Mouse (Mus musculus): Measurements from ENCODE around the gene Stpg4. TPM values are rescaled to one million over a fixed set of nuclear protein-coding genes. Genes with fewer than 3 reads are reported as not detected.

Stpg4 gene
- polyA plus RNA-seq, 1 experiment from 2014 or later, result 0.19 TPM

DNA sequence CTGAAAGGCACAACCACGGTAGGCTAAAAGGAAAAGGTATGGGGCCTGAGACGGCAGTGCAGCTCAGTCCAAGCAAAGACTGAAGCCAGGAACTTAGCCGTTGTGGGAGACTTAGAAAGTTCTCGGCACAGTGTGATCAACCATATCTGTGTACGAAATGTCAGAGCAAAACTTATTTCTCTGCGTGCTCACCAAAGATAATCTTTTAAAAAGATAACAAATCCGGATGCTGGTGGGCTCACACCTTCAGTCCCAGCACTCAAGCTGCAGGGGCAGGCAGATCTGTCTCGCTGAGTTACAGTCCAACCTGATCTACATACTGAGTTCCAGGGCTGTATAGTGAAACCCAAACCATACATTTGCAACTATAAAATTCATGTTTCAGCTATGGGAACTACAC is 41.9 kb upstream of the Stpg4 start:
- no peak overlapping the region for H3K27ac ChIP-seq (ENCODE audit: low read depth, low read length)
- H3K36me3 ChIP-seq (ENCODE audit: control insufficient read depth, insufficient read depth, low read length), result no peaks in the 10 kb centered on the region
- WGBS, result 81% methylated on average over 8 of the region's 8 CpGs
- H3K4me3 ChIP-seq (ENCODE audit: low read length), result no peak overlapping the region
- H3K27me3 ChIP-seq (replicated peaks; ENCODE audit: control insufficient read depth, insufficient read depth, low read length), result no peaks in the 10 kb centered on the region
- H3K4me1 ChIP-seq (ENCODE audit: control insufficient read depth, insufficient read depth, low read depth, low read length), result peaks cover 14% of the 10 kb centered on the region
- H3K4me2 ChIP-seq (ENCODE audit: low read length), result no peak overlapping the region
- no peak for ATAC-seq
- H3K9me3 ChIP-seq (ENCODE audit: control insufficient read depth, low read length), result no peaks in the 10 kb centered on the region
- no peak overlapping the region for H3K9ac ChIP-seq (ENCODE audit: low read depth, low read length)

DNA sequence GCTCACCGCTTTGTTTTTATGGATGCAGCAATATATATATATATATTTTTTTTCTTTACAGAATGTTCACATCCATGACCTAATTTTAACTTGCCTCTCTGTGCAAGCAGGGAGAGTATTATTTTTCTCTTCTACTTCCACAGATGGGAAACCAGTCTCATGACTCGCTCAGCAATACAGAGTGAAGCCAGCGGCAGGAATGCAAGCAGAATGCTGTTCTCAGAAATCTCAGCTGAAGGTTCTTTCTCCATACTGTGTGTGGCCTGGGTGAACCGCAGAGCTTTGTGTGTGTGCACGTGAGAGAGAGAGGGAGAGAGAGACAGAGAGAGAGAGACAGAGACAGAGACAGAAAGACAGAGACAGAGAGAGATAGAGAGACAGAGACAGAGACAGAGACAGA is 41.1 kb upstream of the Stpg4 start:
- H3K4me1 ChIP-seq (ENCODE audit: control insufficient read depth, insufficient read depth, low read depth, low read length), result peaks cover 6% of the 10 kb centered on the region
- no peak overlapping the region for H3K9ac ChIP-seq (ENCODE audit: low read depth, low read length)
- no peak overlapping the region for H3K27ac ChIP-seq (ENCODE audit: low read depth, low read length)
- H3K36me3 ChIP-seq (ENCODE audit: control insufficient read depth, insufficient read depth, low read length), result no peaks in the 10 kb centered on the region
- H3K27me3 ChIP-seq (replicated peaks; ENCODE audit: control insufficient read depth, insufficient read depth, low read length), result no peaks in the 10 kb centered on the region
- no peak overlapping the region for H3K4me3 ChIP-seq (ENCODE audit: low read length)
- 72% methylated on average over 5 of the region's 5 CpGs for whole genome bisulfite sequencing
- ATAC-seq, result no peak
- no peaks in the 10 kb centered on the region for H3K9me3 ChIP-seq (ENCODE audit: control insufficient read depth, low read length)
- H3K4me2 ChIP-seq (ENCODE audit: low read length), result no peak overlapping the region

- H3K27ac ChIP-seq (ENCODE audit: low read depth, low read length), result no peak overlapping the region
- no peaks in the 10 kb centered on the region for H3K36me3 ChIP-seq (ENCODE audit: control insufficient read depth, insufficient read depth, low read length)
Observed at GRCm38 (mm10) chr17:87461499-87461896, 34.0 kb upstream of the Stpg4 start.

DNA sequence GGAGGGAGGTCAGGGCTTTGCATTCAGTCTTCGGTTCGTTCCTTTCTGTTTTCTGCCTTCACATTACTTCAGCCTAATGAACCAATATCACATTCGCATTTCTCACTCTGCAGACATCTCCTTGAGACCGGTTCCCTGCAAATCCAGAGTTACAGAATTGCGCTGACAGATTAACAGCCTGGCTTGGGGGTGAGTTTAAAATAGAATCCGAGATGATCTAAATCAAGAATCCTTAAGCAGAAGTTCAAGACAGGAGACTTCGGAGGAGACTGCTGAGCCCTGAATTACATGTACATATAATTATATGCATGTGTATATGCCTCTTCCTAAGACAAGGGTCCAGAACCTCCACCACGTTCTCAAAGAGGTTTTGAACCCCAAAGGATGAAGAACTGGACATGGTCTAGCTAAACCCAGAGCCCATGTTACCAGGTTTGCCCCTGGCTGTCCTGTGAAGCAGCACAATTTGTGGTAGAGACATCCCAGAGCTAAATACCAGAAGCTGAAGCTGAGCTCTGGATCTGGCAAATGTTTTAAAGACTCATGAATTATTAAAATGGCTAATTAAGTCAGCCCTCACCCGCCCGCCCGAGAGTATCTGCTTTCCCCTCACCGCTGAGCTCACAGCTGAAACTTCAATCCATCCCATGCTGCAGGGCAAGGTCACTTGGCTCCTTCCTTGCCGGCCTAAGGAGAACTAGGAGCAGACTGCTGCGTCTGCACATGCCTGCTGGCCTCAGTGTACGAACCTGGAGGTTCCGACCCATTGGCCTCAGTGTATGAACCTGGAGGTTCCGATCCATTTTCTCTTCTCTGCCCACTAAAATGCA is 33.3 kb upstream of the Stpg4 start:
- H3K9ac ChIP-seq (ENCODE audit: low read depth, low read length), result peak overlapping the region; percentile 39; the same call in 1 of the 2 replicates
- no peaks in the 10 kb centered on the region for H3K27me3 ChIP-seq (replicated peaks; ENCODE audit: control insufficient read depth, insufficient read depth, low read length)
- H3K4me1 ChIP-seq (ENCODE audit: control insufficient read depth, insufficient read depth, low read depth, low read length), result peaks cover 34% of the 10 kb centered on the region
- WGBS, result 21% methylated on average over 17 of the region's 17 CpGs
- 0 out of 2 replicates have a peak, but pooled peaks have one; percentile 32 for ATAC-seq
- peak overlapping the region; percentile 39 for H3K4me2 ChIP-seq (ENCODE audit: low read length)
- H3K4me3 ChIP-seq (ENCODE audit: low read length), result no peak overlapping the region
- peak overlapping the region; percentile 42; the same call in 1 of the 2 replicates for H3K27ac ChIP-seq (ENCODE audit: low read depth, low read length)
- no peaks in the 10 kb centered on the region for H3K36me3 ChIP-seq (ENCODE audit: control insufficient read depth, insufficient read depth, low read length)
- H3K9me3 ChIP-seq (ENCODE audit: control insufficient read depth, low read length), result no peaks in the 10 kb centered on the region

More at GRCm38 (mm10) chr17:87461499-87461896, 34.0 kb upstream of the Stpg4 start:
- peaks cover 34% of the 10 kb centered on the region for H3K4me1 ChIP-seq (ENCODE audit: control insufficient read depth, insufficient read depth, low read depth, low read length)
- no peak overlapping the region for H3K4me3 ChIP-seq (ENCODE audit: low read length)
- WGBS, result 37% methylated on average over 3 of the region's 3 CpGs
- H3K4me2 ChIP-seq (ENCODE audit: low read length), result no peak overlapping the region
- H3K27me3 ChIP-seq (replicated peaks; ENCODE audit: control insufficient read depth, insufficient read depth, low read length), result no peaks in the 10 kb centered on the region
- H3K9me3 ChIP-seq (ENCODE audit: control insufficient read depth, low read length), result no peaks in the 10 kb centered on the region
- H3K9ac ChIP-seq (ENCODE audit: low read depth, low read length), result no peak overlapping the region
- 0 out of 2 replicates have a peak, but pooled peaks have one; percentile 9 for ATAC-seq

- Histone ChIP-seq H3K9ac (ENCODE audit: low read depth, low read length) (peak overlapping the region; percentile 39; the same call in 1 of the 2 replicates), H3K4me1 (ENCODE audit: control insufficient read depth, insufficient read depth, low read depth, low read length) (peaks cover 34% of the 10 kb centered on the region), H3K4me3 (ENCODE audit: low read length) (no peak overlapping the region), H3K4me2 (ENCODE audit: low read length) (peak overlapping the region; percentile 39), H3K9me3 (ENCODE audit: control insufficient read depth, low read length) (no peaks in the 10 kb centered on the region), H3K36me3 (ENCODE audit: control insufficient read depth, insufficient read depth, low read length) (no peaks in the 10 kb centered on the region), H3K27ac (ENCODE audit: low read depth, low read length) (peak overlapping the region; percentile 42; the same call in 1 of the 2 replicates), H3K27me3 (replicated peaks; ENCODE audit: control insufficient read depth, insufficient read depth, low read length) (no peaks in the 10 kb centered on the region)
- ATAC-seq, result peak; percentile 66
- 15% methylated on average over 14 of the region's 14 CpGs for WGBS
Observed at GRCm38 (mm10) chr17:87459750-87460668, 32.5 kb upstream of the Stpg4 start.

- Histone ChIP-seq H3K36me3 (ENCODE audit: control insufficient read depth, insufficient read depth, low read length) (no peaks in the 10 kb centered on the region), H3K4me3 (ENCODE audit: low read length) (no peak overlapping the region), H3K9me3 (ENCODE audit: control insufficient read depth, low read length) (no peaks in the 10 kb centered on the region), H3K27ac (ENCODE audit: low read depth, low read length) (peak overlapping the region; percentile 42), H3K9ac (ENCODE audit: low read depth, low read length) (0 out of 2 replicates have a peak overlapping the region, but pooled peaks have one; percentile 36), H3K4me1 (ENCODE audit: control insufficient read depth, insufficient read depth, low read depth, low read length) (peaks cover 34% of the 10 kb centered on the region), H3K4me2 (ENCODE audit: low read length) (peak overlapping the region; percentile 35), H3K27me3 (replicated peaks; ENCODE audit: control insufficient read depth, insufficient read depth, low read length) (no peaks in the 10 kb centered on the region)
- peak; percentile 32 for ATAC-seq
- 11% methylated on average over 13 of the region's 17 CpGs for WGBS
Observed at GRCm38 (mm10) chr17:87458911-87459749, 31.6 kb upstream of the Stpg4 start.

- Histone ChIP-seq H3K9me3 (ENCODE audit: control insufficient read depth, low read length) (no peaks in the 10 kb centered on the region), H3K4me3 (ENCODE audit: low read length) (no peak overlapping the region), H3K4me1 (ENCODE audit: control insufficient read depth, insufficient read depth, low read depth, low read length) (peaks cover 34% of the 10 kb centered on the region), H3K36me3 (ENCODE audit: control insufficient read depth, insufficient read depth, low read length) (no peaks in the 10 kb centered on the region), H3K9ac (ENCODE audit: low read depth, low read length) (no peak overlapping the region), H3K27me3 (replicated peaks; ENCODE audit: control insufficient read depth, insufficient read depth, low read length) (no peaks in the 10 kb centered on the region), H3K27ac (ENCODE audit: low read depth, low read length) (no peak overlapping the region), H3K4me2 (ENCODE audit: low read length) (no peak overlapping the region)
- ATAC-seq, result no peak
- WGBS, result 31% methylated on average over 7 of the region's 7 CpGs
Observed at GRCm38 (mm10) chr17:87457961-87458360, 30.4 kb upstream of the Stpg4 start.

DNA sequence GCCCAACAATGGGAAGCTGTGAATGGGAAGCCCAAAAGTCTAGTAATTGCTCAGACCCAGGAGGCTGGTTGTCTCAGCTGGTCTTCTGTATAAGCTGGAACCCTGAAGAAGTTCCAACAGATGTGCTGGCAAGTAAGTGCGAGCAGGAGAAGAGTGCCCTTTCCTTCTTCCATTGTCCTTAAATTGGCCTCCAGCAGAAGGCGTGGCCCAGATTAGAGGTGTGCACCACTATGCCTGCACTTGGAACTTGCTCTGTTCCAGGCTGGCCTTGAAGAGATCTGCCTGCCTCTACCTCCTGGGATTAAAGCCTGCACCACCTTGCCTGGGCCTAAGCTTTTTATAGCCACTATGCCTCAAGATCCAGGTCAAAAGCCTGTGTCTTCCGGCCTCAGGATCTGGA is 26.6 kb upstream of the Stpg4 start:
- no peak overlapping the region for H3K27ac ChIP-seq (ENCODE audit: low read depth, low read length)
- no peak overlapping the region for H3K4me2 ChIP-seq (ENCODE audit: low read length)
- H3K4me3 ChIP-seq (ENCODE audit: low read length), result no peak overlapping the region
- no peaks in the 10 kb centered on the region for H3K27me3 ChIP-seq (replicated peaks; ENCODE audit: control insufficient read depth, insufficient read depth, low read length)
- no peak for ATAC-seq
- peaks cover 10% of the 10 kb centered on the region for H3K4me1 ChIP-seq (ENCODE audit: control insufficient read depth, insufficient read depth, low read depth, low read length)
- WGBS, result 92% methylated on average over 3 of the region's 3 CpGs
- H3K36me3 ChIP-seq (ENCODE audit: control insufficient read depth, insufficient read depth, low read length), result no peaks in the 10 kb centered on the region
- no peak overlapping the region for H3K9ac ChIP-seq (ENCODE audit: low read depth, low read length)
- no peaks in the 10 kb centered on the region for H3K9me3 ChIP-seq (ENCODE audit: control insufficient read depth, low read length)

All from hindbrain, embryonic 16.5 days (tissue).